Comparison of ENCODE assay signal across 28 mouse cellular contexts in the genomic region with DNA sequence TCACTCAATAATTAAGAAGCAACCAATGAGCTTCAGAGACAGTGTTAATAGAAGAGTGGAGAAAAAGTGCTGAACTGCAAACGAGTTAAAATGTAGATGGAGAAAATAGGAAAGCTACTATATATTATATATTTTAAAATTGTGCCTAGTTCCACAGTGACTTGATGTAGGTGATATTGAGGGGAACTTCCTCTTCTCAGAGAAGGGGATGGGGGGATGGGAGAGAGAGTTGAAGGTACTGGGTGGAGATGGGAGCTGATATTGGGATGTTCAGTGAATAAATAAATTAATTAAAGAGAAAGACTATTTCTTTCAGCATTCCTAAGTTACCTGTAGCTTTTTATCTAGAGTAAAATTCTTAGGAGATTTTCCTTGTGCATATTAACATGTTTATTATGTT.
"Had no signal": no experiment of that assay in that cellular context is flagged by ENCODE, and none has a peak within 500 bp of the region (broad histone marks: within the 10 kb centered on the region; RNA-seq: fewer than 3 reads in every experiment).

No protein-coding gene starts in this region.

- H3K4me1 ChIP-seq: limb, embryonic 10.5 days; limb, embryonic 12.5 days; limb, embryonic 13.5 days; limb, embryonic 15.5 days; liver, embryonic 12.5 days; liver, embryonic 13.5 days; liver, embryonic 15.5 days; lung, embryonic 15.5 days; megakaryocyte, embryonic 14.5 days; midbrain, embryonic 10.5 days; midbrain, embryonic 12.5 days; midbrain, embryonic 13.5 days; midbrain, embryonic 15.5 days; neural tube, embryonic 12.5 days had no signal

- H3K4me3 ChIP-seq: limb, embryonic 10.5 days; limb, embryonic 12.5 days; limb, embryonic 13.5 days; limb, embryonic 15.5 days; liver, embryonic 12.5 days; liver, embryonic 13.5 days; liver, embryonic 15.5 days; lung, embryonic 15.5 days; megakaryocyte, embryonic 14.5 days; midbrain, embryonic 10.5 days; midbrain, embryonic 12.5 days; midbrain, embryonic 13.5 days; midbrain, embryonic 15.5 days; myocyte; neural tube, embryonic 12.5 days had no signal

- H3K27me3 ChIP-seq: limb, embryonic 12.5 days; limb, embryonic 13.5 days; limb, embryonic 15.5 days; liver, embryonic 12.5 days; liver, embryonic 13.5 days; liver, embryonic 15.5 days; lung, embryonic 15.5 days; megakaryocyte, embryonic 14.5 days; midbrain, embryonic 12.5 days; midbrain, embryonic 13.5 days; midbrain, embryonic 15.5 days; neural tube, embryonic 12.5 days had no signal

- H3K9me3 ChIP-seq: limb, embryonic 10.5 days; limb, embryonic 12.5 days; limb, embryonic 13.5 days; limb, embryonic 15.5 days; liver, embryonic 12.5 days; liver, embryonic 13.5 days; liver, embryonic 15.5 days; lung, embryonic 15.5 days; megakaryocyte, embryonic 14.5 days; midbrain, embryonic 10.5 days; midbrain, embryonic 12.5 days; midbrain, embryonic 13.5 days; midbrain, embryonic 15.5 days; neural tube, embryonic 12.5 days had no signal

- H3K27ac ChIP-seq: limb, embryonic 10.5 days; limb, embryonic 12.5 days; limb, embryonic 13.5 days; limb, embryonic 15.5 days; liver, embryonic 12.5 days; liver, embryonic 13.5 days; liver, embryonic 14.5 days; liver, embryonic 15.5 days; lung, embryonic 15.5 days; macrophage; midbrain, embryonic 10.5 days; midbrain, embryonic 12.5 days; midbrain, embryonic 13.5 days; midbrain, embryonic 15.5 days; neural tube, embryonic 12.5 days had no signal

- DNase-seq: left cerebral cortex, postnatal 4 days; liver; liver, embryonic 13.5 days; liver, postnatal 0 days; lung, adult 18-20 months; lung, adult 2 months; lung, embryonic 14.5 days; lung, postnatal 10 days; lung, postnatal 14 days; lung, postnatal 36 days; lung, postnatal 4 days; midbrain, embryonic 14.5 days had no signal

- H3K36me3 ChIP-seq: limb, embryonic 10.5 days; limb, embryonic 12.5 days; limb, embryonic 13.5 days; limb, embryonic 15.5 days; liver, embryonic 12.5 days; liver, embryonic 13.5 days; liver, embryonic 15.5 days; lung, embryonic 15.5 days; midbrain, embryonic 10.5 days; midbrain, embryonic 12.5 days; midbrain, embryonic 13.5 days; midbrain, embryonic 15.5 days; neural tube, embryonic 12.5 days had no signal

- H3K9ac ChIP-seq: limb, embryonic 12.5 days; limb, embryonic 13.5 days; limb, embryonic 15.5 days; liver, embryonic 12.5 days; liver, embryonic 13.5 days; liver, embryonic 14.5 days; liver, embryonic 15.5 days; liver, postnatal 0 days; lung, embryonic 14.5 days; lung, embryonic 15.5 days; midbrain, embryonic 12.5 days; midbrain, embryonic 13.5 days; midbrain, embryonic 15.5 days; neural tube, embryonic 12.5 days had no signal
